Mouse (Mus musculus): ENCODE results near the gene Vasp. TPM values are rescaled to one million over a fixed set of nuclear protein-coding genes. Genes with fewer than 3 reads are reported as not detected.

Vasp gene
- polyA plus RNA-seq, 1 experiment = 828 TPM

GRCm38 (mm10) chr7:19257390-19258022 is 14.1 kb downstream of the Vasp start:
- TF ChIP-seq FLI1 (IDR thresholded peaks at IDR 0.05; ENCODE audit: low read length) (no peak), GATA1 (IDR thresholded peaks at IDR 0.05; ENCODE audit: borderline replicate concordance, low read length) (no peak)
- no peaks in the 10 kb centered on the region for H3K9me3 ChIP-seq
- H3K36me3 ChIP-seq (replicated peaks; ENCODE audit: low read length) = peaks cover 96% of the 10 kb centered on the region
- peaks cover 70% of the 10 kb centered on the region for H3K4me1 ChIP-seq
- H3K27me3 ChIP-seq (replicated peaks) = no peaks in the 10 kb centered on the region
- peak overlapping the region; percentile 44 for H3K4me3 ChIP-seq (replicated peaks)

- H3K36me3 ChIP-seq (replicated peaks; ENCODE audit: low read length) = peaks cover 95% of the 10 kb centered on the region
- TF ChIP-seq FLI1 (IDR thresholded peaks at IDR 0.05; ENCODE audit: low read length) (no peak), GATA1 (IDR thresholded peaks at IDR 0.05; ENCODE audit: borderline replicate concordance, low read length) (no peak)
- no peaks in the 10 kb centered on the region for H3K27me3 ChIP-seq (replicated peaks)
- no peak overlapping the region for H3K4me3 ChIP-seq (replicated peaks)
- H3K4me1 ChIP-seq = peaks cover 62% of the 10 kb centered on the region
- no peaks in the 10 kb centered on the region for H3K9me3 ChIP-seq
These were observed 15.1 kb downstream of the Vasp start for GRCm38 (mm10) chr7:19256567-19256966.

GRCm38 (mm10) chr7:19255395-19255794 is 16.2 kb downstream of the Vasp start:
- Histone ChIP-seq H3K36me3 (replicated peaks; ENCODE audit: low read length) (peaks cover 91% of the 10 kb centered on the region), H3K4me3 (replicated peaks) (no peak overlapping the region), H3K27me3 (replicated peaks) (no peaks in the 10 kb centered on the region), H3K4me1 (peaks cover 53% of the 10 kb centered on the region), H3K9me3 (no peaks in the 10 kb centered on the region)
- TF ChIP-seq FLI1 (IDR thresholded peaks at IDR 0.05; ENCODE audit: low read length) (no peak), GATA1 (IDR thresholded peaks at IDR 0.05; ENCODE audit: borderline replicate concordance, low read length) (no peak)

DNA sequence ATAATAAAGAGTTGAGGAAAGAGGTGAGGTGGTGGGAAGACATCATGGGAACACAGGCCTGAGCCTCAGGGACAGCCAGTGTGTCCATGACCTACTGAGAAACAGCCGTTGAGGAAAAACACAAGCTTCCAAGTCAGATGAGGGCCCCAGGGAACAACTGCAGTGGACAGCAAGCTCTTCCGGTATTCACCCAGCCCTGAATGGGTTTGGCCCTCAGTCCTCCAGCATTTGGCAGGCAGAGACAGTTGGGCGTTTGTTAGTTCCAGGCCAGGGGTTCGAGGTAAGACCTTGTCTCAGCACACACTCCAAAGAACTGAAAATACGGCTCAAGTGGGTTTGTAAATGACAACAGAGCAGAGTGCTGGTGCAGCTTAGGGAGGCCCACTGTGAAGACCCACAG is 18.2 kb downstream of the Vasp start:
- H3K4me3 ChIP-seq (replicated peaks) = no peak overlapping the region
- H3K4me1 ChIP-seq = peaks cover 61% of the 10 kb centered on the region
- peaks cover 80% of the 10 kb centered on the region for H3K36me3 ChIP-seq (replicated peaks; ENCODE audit: low read length)
- TF ChIP-seq FLI1 (IDR thresholded peaks at IDR 0.05; ENCODE audit: low read length) = no peak
- no peak for TF ChIP-seq GATA1 (IDR thresholded peaks at IDR 0.05; ENCODE audit: borderline replicate concordance, low read length)
- H3K27me3 ChIP-seq (replicated peaks) = no peaks in the 10 kb centered on the region
- no peaks in the 10 kb centered on the region for H3K9me3 ChIP-seq

DNA sequence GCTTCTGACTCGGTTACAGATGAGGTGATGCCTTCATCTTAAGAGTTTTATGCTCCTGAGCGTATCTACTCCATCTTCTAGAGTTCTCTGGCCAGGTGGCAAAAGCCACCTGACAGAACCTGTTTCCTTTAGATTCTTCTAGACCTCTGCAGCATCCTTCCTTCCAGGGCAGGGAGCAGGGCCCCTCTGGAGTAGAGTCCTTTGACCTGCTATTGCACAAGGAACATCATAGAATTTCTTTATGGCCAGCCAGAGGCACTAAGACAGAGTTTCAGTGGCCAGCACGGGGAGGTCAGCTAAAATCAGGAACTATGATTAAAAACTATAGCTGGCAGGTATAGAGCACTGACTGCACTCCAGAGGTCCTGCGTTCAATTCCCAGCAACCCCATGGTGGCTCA is 19.5 kb downstream of the Vasp start:
- no peak for TF ChIP-seq GATA1 (IDR thresholded peaks at IDR 0.05; ENCODE audit: borderline replicate concordance, low read length)
- no peak for TF ChIP-seq FLI1 (IDR thresholded peaks at IDR 0.05; ENCODE audit: low read length)
- Histone ChIP-seq H3K4me3 (replicated peaks) (no peak overlapping the region), H3K27me3 (replicated peaks) (no peaks in the 10 kb centered on the region), H3K9me3 (no peaks in the 10 kb centered on the region), H3K4me1 (peaks cover 58% of the 10 kb centered on the region), H3K36me3 (replicated peaks; ENCODE audit: low read length) (peaks cover 72% of the 10 kb centered on the region)

GRCm38 (mm10) chr7:19247511-19247910 is 24.1 kb downstream of the Vasp start:
- H3K4me1 ChIP-seq = peaks cover 76% of the 10 kb centered on the region
- H3K9me3 ChIP-seq = no peaks in the 10 kb centered on the region
- TF ChIP-seq FLI1 (IDR thresholded peaks at IDR 0.05; ENCODE audit: low read length) (no peak), GATA1 (IDR thresholded peaks at IDR 0.05; ENCODE audit: borderline replicate concordance, low read length) (no peak)
- no peaks in the 10 kb centered on the region for H3K27me3 ChIP-seq (replicated peaks)
- peak overlapping the region; percentile 70 for H3K4me3 ChIP-seq (replicated peaks)
- H3K36me3 ChIP-seq (replicated peaks; ENCODE audit: low read length) = peaks cover 68% of the 10 kb centered on the region

GRCm38 (mm10) chr7:19246855-19247254 is 24.8 kb downstream of the Vasp start:
- peaks cover 64% of the 10 kb centered on the region for H3K36me3 ChIP-seq (replicated peaks; ENCODE audit: low read length)
- H3K27me3 ChIP-seq (replicated peaks) = no peaks in the 10 kb centered on the region
- peaks cover 77% of the 10 kb centered on the region for H3K4me1 ChIP-seq
- H3K4me3 ChIP-seq (replicated peaks) = no peak overlapping the region
- TF ChIP-seq GATA1 (IDR thresholded peaks at IDR 0.05; ENCODE audit: borderline replicate concordance, low read length) (no peak), FLI1 (IDR thresholded peaks at IDR 0.05; ENCODE audit: low read length) (no peak)
- H3K9me3 ChIP-seq = no peaks in the 10 kb centered on the region

DNA sequence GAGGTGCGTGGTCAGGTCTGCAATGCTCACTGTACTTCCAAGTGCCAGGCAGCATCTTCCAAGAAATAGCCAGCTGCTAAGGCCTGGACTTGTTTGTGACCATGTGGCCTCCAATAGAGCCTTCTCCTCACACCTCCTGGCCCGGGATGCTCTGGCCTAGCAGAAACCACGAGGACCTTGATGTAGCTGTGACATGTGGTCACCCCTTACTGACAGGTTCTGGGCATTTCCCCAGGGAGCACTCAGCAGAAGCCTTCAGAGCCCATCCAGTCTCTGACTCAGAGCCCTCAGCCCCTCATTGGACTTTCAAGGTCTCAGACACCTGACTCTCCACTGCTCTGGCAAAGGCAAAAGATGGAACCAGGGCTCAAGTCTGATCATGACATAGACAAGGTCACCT is 26.5 kb downstream of the Vasp start:
- no peaks in the 10 kb centered on the region for H3K27me3 ChIP-seq (replicated peaks)
- peaks cover 88% of the 10 kb centered on the region for H3K4me1 ChIP-seq
- H3K36me3 ChIP-seq (replicated peaks; ENCODE audit: low read length) = peaks cover 67% of the 10 kb centered on the region
- TF ChIP-seq FLI1 (IDR thresholded peaks at IDR 0.05; ENCODE audit: low read length) = no peak
- no peak for TF ChIP-seq GATA1 (IDR thresholded peaks at IDR 0.05; ENCODE audit: borderline replicate concordance, low read length)
- no peak overlapping the region for H3K4me3 ChIP-seq (replicated peaks)
- H3K9me3 ChIP-seq = no peaks in the 10 kb centered on the region

DNA sequence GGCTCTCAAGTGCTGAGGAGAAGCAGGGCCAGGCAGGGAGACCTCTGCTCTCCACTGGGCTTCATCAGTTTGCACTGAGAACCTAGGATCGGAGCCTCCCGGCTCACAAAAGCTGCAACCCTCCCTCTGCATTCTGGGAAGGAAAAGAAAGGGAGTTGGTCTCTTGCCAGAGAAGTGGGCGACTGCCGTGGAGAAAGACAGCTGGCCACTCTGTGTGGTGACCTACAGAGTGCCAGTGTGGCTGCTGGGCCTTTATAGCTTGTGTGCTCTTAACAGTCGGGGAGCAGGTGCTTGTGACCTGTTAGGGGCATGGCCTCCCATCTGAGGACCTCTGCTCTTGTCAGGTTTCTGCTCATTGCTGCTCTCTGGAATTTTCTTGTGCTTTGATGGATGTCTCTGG is 27.8 kb downstream of the Vasp start:
- Histone ChIP-seq H3K4me1 (peaks cover 88% of the 10 kb centered on the region), H3K27me3 (replicated peaks) (no peaks in the 10 kb centered on the region), H3K9me3 (no peaks in the 10 kb centered on the region), H3K36me3 (replicated peaks; ENCODE audit: low read length) (peaks cover 62% of the 10 kb centered on the region), H3K4me3 (replicated peaks) (no peak overlapping the region)
- TF ChIP-seq FLI1 (IDR thresholded peaks at IDR 0.05; ENCODE audit: low read length) (no peak), GATA1 (IDR thresholded peaks at IDR 0.05; ENCODE audit: borderline replicate concordance, low read length) (no peak)

GRCm38 (mm10) chr7:19242005-19242404 is 29.6 kb downstream of the Vasp start:
- TF ChIP-seq GATA1 (IDR thresholded peaks at IDR 0.05; ENCODE audit: borderline replicate concordance, low read length) (no peak), FLI1 (IDR thresholded peaks at IDR 0.05; ENCODE audit: low read length) (no peak)
- H3K27me3 ChIP-seq (replicated peaks) = no peaks in the 10 kb centered on the region
- H3K4me3 ChIP-seq (replicated peaks) = no peak overlapping the region
- no peaks in the 10 kb centered on the region for H3K9me3 ChIP-seq
- peaks cover 91% of the 10 kb centered on the region for H3K4me1 ChIP-seq
- H3K36me3 ChIP-seq (replicated peaks; ENCODE audit: low read length) = peaks cover 56% of the 10 kb centered on the region

All from megakaryocyte, embryonic 14.5 days (primary cell).